Mouse (Mus musculus): ENCODE results near the gene Timm22. TPM values are rescaled to one million over a fixed set of nuclear protein-coding genes. Genes with fewer than 3 reads are reported as not detected.

Timm22 gene
- polyA plus RNA-seq, 1 experiment, result 7.5 TPM

GRCm38 (mm10) chr11:76458730-76459129, 52.0 kb downstream of the Timm22 start:
- DNase-seq (ENCODE audit: low read depth in 1 of 2, low spot score in 2 of 2), result no peak
- WGBS, result 29% methylated on average over 9 of the region's 9 CpGs
- peaks cover 8% of the 10 kb centered on the region for H3K36me3 ChIP-seq (ENCODE audit: control insufficient read depth, insufficient read depth, low read length)

GRCm38 (mm10) chr11:76459489-76459888, 52.7 kb downstream of the Timm22 start:
- Histone ChIP-seq H3K4me3 (ENCODE audit: extremely low read depth, insufficient read depth, insufficient read length) (no peak overlapping the region), H3K36me3 (ENCODE audit: control insufficient read depth, insufficient read depth, low read length) (peaks cover 8% of the 10 kb centered on the region), H3K27ac (ENCODE audit: insufficient read depth, low read length) (no peak overlapping the region), H3K4me1 (ENCODE audit: control insufficient read depth, insufficient read depth, insufficient read length) (peaks cover 12% of the 10 kb centered on the region; the same call in 1 of the 2 replicates), H3K27me3 (ENCODE audit: control insufficient read depth, insufficient read depth, low read length) (no peaks in the 10 kb centered on the region)
- DNase-seq (ENCODE audit: low read depth in 1 of 2, low spot score in 2 of 2), result no peak
- 80% methylated on average over 3 of the region's 3 CpGs for WGBS
- no peak for TF ChIP-seq POLR2A (IDR thresholded peaks at IDR 0.05; ENCODE audit: low read depth, low read length)
- no peak for TF ChIP-seq CTCF (IDR thresholded peaks at IDR 0.05; ENCODE audit: extremely low read depth, insufficient read depth, insufficient read length, insufficient replicate concordance)

More at GRCm38 (mm10) chr11:76458730-76459129, 52.0 kb downstream of the Timm22 start:
- no peaks in the 10 kb centered on the region for H3K27me3 ChIP-seq (ENCODE audit: control insufficient read depth, insufficient read depth, low read length)
- H3K4me1 ChIP-seq (ENCODE audit: control insufficient read depth, insufficient read depth, insufficient read length), result peaks cover 12% of the 10 kb centered on the region; the same call in 1 of the 2 replicates
- TF ChIP-seq CTCF (IDR thresholded peaks at IDR 0.05; ENCODE audit: extremely low read depth, insufficient read depth, insufficient read length, insufficient replicate concordance) (no peak), POLR2A (IDR thresholded peaks at IDR 0.05; ENCODE audit: low read depth, low read length) (no peak)
- no peak overlapping the region for H3K4me3 ChIP-seq (ENCODE audit: extremely low read depth, insufficient read depth, insufficient read length)
- H3K27ac ChIP-seq (ENCODE audit: insufficient read depth, low read length), result no peak overlapping the region

- peaks cover 8% of the 10 kb centered on the region for H3K36me3 ChIP-seq (ENCODE audit: control insufficient read depth, insufficient read depth, low read length)
- 67% methylated on average over 6 of the region's 6 CpGs for WGBS
These were observed 54.4 kb downstream of the Timm22 start for GRCm38 (mm10) chr11:76461201-76461600.

GRCm38 (mm10) chr11:76461696-76462095, 54.9 kb downstream of the Timm22 start:
- Histone ChIP-seq H3K27ac (ENCODE audit: insufficient read depth, low read length) (no peak overlapping the region), H3K27me3 (ENCODE audit: control insufficient read depth, insufficient read depth, low read length) (no peaks in the 10 kb centered on the region), H3K36me3 (ENCODE audit: control insufficient read depth, insufficient read depth, low read length) (peaks cover 8% of the 10 kb centered on the region), H3K4me3 (ENCODE audit: extremely low read depth, insufficient read depth, insufficient read length) (no peak overlapping the region), H3K4me1 (ENCODE audit: control insufficient read depth, insufficient read depth, insufficient read length) (peaks cover 8% of the 10 kb centered on the region; the same call in 1 of the 2 replicates)
- TF ChIP-seq CTCF (IDR thresholded peaks at IDR 0.05; ENCODE audit: extremely low read depth, insufficient read depth, insufficient read length, insufficient replicate concordance) (no peak), POLR2A (IDR thresholded peaks at IDR 0.05; ENCODE audit: low read depth, low read length) (no peak)
- WGBS, result 86% methylated on average over 5 of the region's 5 CpGs
- DNase-seq (ENCODE audit: low read depth in 1 of 2, low spot score in 2 of 2), result no peak

More at GRCm38 (mm10) chr11:76461201-76461600, 54.4 kb downstream of the Timm22 start:
- no peaks in the 10 kb centered on the region for H3K27me3 ChIP-seq (ENCODE audit: control insufficient read depth, insufficient read depth, low read length)
- no peak overlapping the region for H3K4me3 ChIP-seq (ENCODE audit: extremely low read depth, insufficient read depth, insufficient read length)
- H3K27ac ChIP-seq (ENCODE audit: insufficient read depth, low read length), result no peak overlapping the region
- H3K4me1 ChIP-seq (ENCODE audit: control insufficient read depth, insufficient read depth, insufficient read length), result peaks cover 12% of the 10 kb centered on the region; the same call in 1 of the 2 replicates
- no peak for TF ChIP-seq POLR2A (IDR thresholded peaks at IDR 0.05; ENCODE audit: low read depth, low read length)
- no peak for TF ChIP-seq CTCF (IDR thresholded peaks at IDR 0.05; ENCODE audit: extremely low read depth, insufficient read depth, insufficient read length, insufficient replicate concordance)
- no peak for DNase-seq (ENCODE audit: low read depth in 1 of 2, low spot score in 2 of 2)

DNA sequence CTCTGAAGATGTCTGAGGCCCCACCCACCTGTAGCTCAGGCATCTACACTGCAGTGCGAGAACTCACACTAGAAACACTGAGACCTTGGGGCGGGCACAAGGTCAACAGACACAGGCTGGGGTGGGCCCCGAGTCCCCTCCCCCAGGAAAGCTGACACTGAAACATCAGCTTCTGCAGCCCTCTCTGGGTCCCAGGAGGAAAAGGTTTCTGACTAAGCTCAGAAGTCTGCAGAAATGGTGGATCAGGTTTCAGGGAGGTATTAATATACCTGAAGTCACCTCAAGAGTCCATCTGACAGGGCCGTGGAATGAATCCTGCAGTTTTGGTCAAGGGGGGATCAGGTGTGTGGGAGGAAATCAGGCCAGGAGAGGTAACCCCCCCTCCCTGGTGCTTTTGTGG, 59.1 kb downstream of the Timm22 start:
- no peak overlapping the region for H3K4me3 ChIP-seq (ENCODE audit: extremely low read depth, insufficient read depth, insufficient read length)
- no peaks in the 10 kb centered on the region for H3K4me1 ChIP-seq (ENCODE audit: control insufficient read depth, insufficient read depth, insufficient read length)
- no peak overlapping the region for H3K27ac ChIP-seq (ENCODE audit: insufficient read depth, low read length)
- H3K36me3 ChIP-seq (ENCODE audit: control insufficient read depth, insufficient read depth, low read length), result peaks cover 13% of the 10 kb centered on the region
- TF ChIP-seq POLR2A (IDR thresholded peaks at IDR 0.05; ENCODE audit: low read depth, low read length), result no peak
- no peak for TF ChIP-seq CTCF (IDR thresholded peaks at IDR 0.05; ENCODE audit: extremely low read depth, insufficient read depth, insufficient read length, insufficient replicate concordance)
- DNase-seq (ENCODE audit: low read depth in 1 of 2, low spot score in 2 of 2), result no peak
- 93% methylated on average over 4 of the region's 4 CpGs for WGBS
- H3K27me3 ChIP-seq (ENCODE audit: control insufficient read depth, insufficient read depth, low read length), result no peaks in the 10 kb centered on the region

Other genes starting within 250 kb of the Timm22 start
- 12.4 and 14.0 TPM in 2 replicates for gene Vps53, start 227.3 kb upstream of the Timm22 start, polyA plus RNA-seq (2012; rRNA removed)
- gene Fam57a, start 227.3 kb upstream of the Timm22 start, polyA plus RNA-seq (2012; rRNA removed), result 3.5 and 5.3 TPM in 2 replicates
- not detected in 2 replicates for gene Dbil5, start 189.3 kb upstream of the Timm22 start, polyA plus RNA-seq (2012; rRNA removed)
- gene Gemin4, start 189.3 kb upstream of the Timm22 start, polyA plus RNA-seq (2012; rRNA removed), result 5.0 and 6.2 TPM in 2 replicates
- 2.7 and 3.6 TPM in 2 replicates for gene Mrm3, start 163.2 kb upstream of the Timm22 start, polyA plus RNA-seq (2012; rRNA removed)
- 2.1 and 2.9 TPM in 2 replicates for gene Glod4, start 163.2 kb upstream of the Timm22 start, polyA plus RNA-seq (2012; rRNA removed)
- 6.9 and 8.8 TPM in 2 replicates for gene Nxn, start 7.8 kb upstream of the Timm22 start, polyA plus RNA-seq (2012; rRNA removed)
- gene Abr, start 215.4 kb downstream of the Timm22 start, polyA plus RNA-seq (2012; rRNA removed), result 37.2 and 41.9 TPM in 2 replicates